Mouse (Mus musculus) erythroid progenitor cell, adult 5-6 weeks (primary cell): ENCODE data around the gene Rimklb. TPM values are rescaled to one million over a fixed set of nuclear protein-coding genes. Genes with fewer than 3 reads are reported as not detected.

Source experiments
- ATAC-seq: replicated peaks from 2 replicates; pipeline ENCODE4 v1.8.0; 2016; ENCODE audit warnings: moderate number of reproducible peaks, mild to moderate bottlenecking, moderate TSS enrichment, inconsistent platforms; ENCODE audit not compliant: poor library complexity, low FRiP score, severe bottlenecking
- total RNA-seq, 2 experiments: library from RNA; stranded (forward) in 1 of 2; stranded (reverse) in 1 of 2; fragments of 150-400 nt in 1 of 2; fragments of 186-747, 209-891 nt in 1 of 2; gene quantifications; 2 replicates each; pipeline versions ENCODE4 v1.2.3 to v1.2.4; 2015 to 2017; ENCODE audit warnings: low replicate concordance in 2 of 2

The Rimklb gene
- total RNA-seq, 2 experiments from 2014 or later, result not detected

DNA sequence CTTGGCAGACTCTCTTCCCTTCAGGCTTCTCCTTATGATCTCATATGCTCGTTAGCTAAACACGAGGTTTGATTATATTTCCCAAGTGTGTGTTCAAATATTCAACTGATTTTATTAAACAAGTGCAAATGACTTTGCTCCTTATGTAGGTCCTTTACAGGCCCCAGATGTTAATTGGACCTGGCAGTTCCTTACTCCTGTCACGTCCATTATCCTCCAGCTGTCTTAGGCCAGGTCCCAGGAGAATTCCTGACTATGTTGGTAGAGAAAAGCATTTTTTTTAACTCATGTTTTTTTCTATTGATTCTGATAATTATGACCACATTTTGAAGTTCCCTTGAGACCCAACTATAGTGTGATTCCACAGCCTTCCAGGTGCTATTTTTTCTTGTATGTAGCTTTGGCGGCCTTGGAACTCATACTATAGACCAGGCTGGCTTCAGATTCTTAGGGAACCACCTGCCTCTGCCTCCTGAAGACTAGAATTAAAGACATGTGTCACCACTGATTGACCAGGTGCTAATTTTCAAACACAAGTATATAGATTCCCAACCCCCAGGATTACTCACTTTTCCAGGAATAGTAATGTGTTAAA lies 57.8 kb downstream of the Rimklb start:
- no peak for ATAC-seq

DNA sequence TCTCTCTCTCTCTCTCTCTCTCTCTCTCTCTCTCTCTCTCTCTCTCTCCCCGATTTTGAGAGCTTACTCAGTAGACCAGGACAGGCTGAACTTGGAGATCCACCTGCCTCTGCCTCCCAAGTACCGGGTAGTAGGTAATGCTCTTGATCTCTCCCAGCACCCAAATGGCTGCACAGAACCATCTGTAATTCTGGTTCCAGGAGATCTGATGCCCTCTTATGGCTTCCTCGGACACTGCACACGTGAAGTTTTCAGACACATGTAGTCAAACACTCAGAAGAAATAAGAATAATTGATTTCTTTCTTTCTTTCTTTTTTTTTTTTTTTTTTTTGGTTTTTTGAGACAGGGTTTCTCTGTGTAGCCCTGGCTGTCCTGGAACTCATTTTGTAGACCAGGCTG lies 59.3 kb downstream of the Rimklb start:
- no peak for ATAC-seq

DNA sequence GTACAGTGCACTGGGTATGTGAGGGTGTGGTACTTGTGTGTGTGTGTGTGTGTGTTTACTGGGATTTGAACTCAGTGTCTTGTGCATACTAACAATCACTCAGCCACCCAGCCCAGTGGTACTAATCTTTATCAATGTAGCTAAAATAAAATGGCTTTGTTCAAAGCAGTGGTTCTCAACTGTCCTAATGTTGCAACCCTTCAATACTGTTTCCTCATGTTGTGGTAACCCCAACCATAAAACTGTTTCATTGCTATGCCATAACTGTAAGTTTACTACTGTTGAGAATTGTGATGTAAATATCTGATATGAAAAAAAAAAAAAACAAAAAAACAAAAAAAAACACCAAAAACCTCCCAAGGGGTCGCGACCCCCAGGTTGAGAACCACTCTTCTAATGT lies 63.3 kb downstream of the Rimklb start:
- no peak for ATAC-seq

DNA sequence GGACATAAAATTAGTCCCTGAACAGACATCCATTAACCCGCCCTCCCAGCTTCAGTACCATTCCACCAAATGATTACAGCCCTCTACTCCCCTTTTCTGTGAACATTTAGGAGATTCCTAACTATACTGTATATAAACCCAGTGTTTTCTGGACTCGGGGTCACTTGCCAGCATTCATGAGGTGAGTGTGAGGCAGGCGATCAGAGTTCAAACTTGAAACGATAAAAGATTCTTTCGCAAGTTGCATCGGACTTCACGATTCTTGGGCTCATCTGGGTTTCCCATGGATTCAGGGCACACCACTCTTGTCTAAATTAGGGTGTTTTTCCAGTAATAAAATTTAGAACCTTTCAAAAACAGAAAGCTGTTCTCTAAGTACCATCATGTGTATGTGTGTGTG lies 71.1 kb downstream of the Rimklb start:
- ATAC-seq, result no peak

DNA sequence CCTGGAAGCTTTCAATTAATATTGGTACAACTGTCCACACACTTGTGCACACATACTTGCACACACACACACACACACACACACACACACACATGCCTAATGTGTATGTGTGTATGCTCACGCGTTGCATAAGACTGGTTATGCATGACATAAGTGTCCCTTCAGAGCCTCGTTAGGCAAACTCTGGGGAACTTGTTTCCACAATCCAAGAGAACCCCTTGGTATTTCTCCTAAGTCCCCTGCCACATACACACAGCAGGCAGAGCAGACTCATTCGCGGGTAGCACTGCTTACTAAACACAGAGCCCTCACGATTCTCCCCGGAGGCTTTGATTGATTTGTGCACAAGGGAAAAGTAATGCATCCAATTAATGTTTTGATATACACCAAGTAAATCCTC lies 81.5 kb downstream of the Rimklb start:
- ATAC-seq, result no peak

DNA sequence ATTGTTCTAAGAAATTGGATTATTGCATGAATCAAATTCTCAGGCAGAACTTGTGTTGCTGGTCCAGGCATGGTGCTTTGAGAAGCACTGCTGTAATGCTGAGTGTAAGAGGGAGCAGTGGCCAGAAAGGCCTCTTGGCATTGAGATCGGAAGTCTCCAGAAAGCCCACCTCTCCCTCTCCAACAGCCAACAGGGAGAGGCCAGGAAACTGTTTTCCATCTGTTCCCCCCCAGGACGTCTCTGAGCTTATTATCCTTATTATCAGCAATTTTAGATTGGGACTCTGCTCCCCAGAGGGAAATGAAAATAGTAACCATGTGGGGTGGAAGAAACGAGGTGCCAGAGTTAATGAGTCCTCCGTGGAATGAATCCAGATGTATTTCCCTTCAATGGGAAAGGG lies 82.2 kb downstream of the Rimklb start:
- ATAC-seq, result no peak

DNA sequence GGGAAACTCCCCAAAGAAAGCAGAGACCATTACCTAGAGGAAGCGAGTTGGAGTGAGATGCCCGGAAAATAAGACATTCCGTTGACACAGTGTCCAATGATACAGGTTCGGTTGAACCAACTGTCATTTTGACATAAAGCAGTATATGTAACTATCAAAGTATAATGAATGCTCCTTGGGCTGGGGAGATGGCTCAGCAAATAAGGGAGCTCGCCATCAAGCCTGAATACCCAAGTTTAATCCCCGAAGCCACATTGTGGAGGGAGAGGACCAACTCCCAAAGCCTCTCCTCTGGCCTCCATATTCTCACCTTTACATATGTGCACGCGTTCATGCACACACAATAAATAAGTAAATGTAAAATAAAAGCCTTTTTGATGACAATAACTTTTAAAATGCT lies 87.3 kb downstream of the Rimklb start:
- no peak for ATAC-seq

DNA sequence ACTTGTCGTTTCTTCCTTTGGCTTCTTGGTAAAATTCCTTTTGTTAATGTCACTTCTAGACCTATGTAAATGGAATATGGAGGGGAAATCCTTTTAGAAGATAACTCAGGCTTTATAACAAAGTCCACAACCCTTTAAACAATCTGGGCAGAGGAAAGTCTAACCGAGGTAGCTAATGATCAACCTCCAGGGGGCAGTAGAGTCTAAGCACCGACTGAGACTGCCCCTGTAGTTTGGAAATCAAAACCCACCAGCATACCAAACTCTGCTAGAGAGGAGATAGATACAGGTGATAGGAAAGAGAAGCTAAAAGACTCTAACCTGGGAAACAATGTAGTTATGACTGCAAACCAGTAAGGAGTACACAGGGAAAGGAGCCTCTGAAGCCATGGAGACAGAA lies 96.3 kb downstream of the Rimklb start:
- ATAC-seq, result 0 out of 2 replicates have a peak, but pooled peaks have one; percentile 46

DNA sequence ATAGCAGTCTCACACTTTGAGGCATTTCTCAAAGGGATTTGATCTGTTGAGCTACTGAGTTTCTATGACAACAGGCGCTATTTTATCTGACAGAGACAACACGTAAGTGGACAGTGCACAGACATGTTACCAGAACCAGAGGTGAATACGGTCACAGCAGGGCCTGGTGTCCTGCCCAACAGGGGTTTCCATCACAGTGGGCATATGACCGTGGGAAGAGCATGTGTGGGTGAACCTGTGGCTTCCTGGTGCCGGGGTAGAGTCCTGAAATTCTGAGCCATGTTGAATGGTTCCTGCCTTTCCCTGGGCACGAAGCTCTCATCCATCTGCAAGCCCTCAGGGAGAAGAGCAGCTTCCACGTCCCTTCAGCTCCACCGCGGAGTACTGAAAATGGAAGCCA lies 98.3 kb downstream of the Rimklb start:
- no peak for ATAC-seq

Other genes starting within 250 kb of the Rimklb start
- gene Klrg1, start 215.9 kb downstream of the Rimklb start, total RNA-seq (2015; ENCODE audit: low replicate concordance), result 0.72 TPM in 1 of 2 replicates, not detected in the other
- not detected in 2 replicates for gene Klrg1, start 215.9 kb downstream of the Rimklb start, total RNA-seq (2017; ENCODE audit: low replicate concordance)
- 48.2 and 50.8 TPM in 2 replicates for gene M6pr, start 190.0 kb downstream of the Rimklb start, total RNA-seq (2015; ENCODE audit: low replicate concordance)
- 74.6 and 75.7 TPM in 2 replicates for gene M6pr, start 190.0 kb downstream of the Rimklb start, total RNA-seq (2017; ENCODE audit: low replicate concordance)
- gene Phc1, start 158.2 kb downstream of the Rimklb start, total RNA-seq (2015; ENCODE audit: low replicate concordance), result 2.2 and 8.0 TPM in 2 replicates
- gene Phc1, start 158.2 kb downstream of the Rimklb start, total RNA-seq (2017; ENCODE audit: low replicate concordance), result 1.0 and 1.4 TPM in 2 replicates
- not detected in 2 replicates for gene Mfap5, start 7.1 kb upstream of the Rimklb start, total RNA-seq (2015; ENCODE audit: low replicate concordance)
- not detected in 2 replicates for gene Mfap5, start 7.1 kb upstream of the Rimklb start, total RNA-seq (2017; ENCODE audit: low replicate concordance)
- gene Aicda, start 55.0 kb upstream of the Rimklb start, total RNA-seq (2015; ENCODE audit: low replicate concordance), result not detected in 2 replicates
- not detected in 2 replicates for gene Aicda, start 55.0 kb upstream of the Rimklb start, total RNA-seq (2017; ENCODE audit: low replicate concordance)
- gene Apobec1, start 103.7 kb upstream of the Rimklb start, total RNA-seq (2015; ENCODE audit: low replicate concordance), result 29.2 and 35.2 TPM in 2 replicates
- 17.1 and 17.2 TPM in 2 replicates for gene Apobec1, start 103.7 kb upstream of the Rimklb start, total RNA-seq (2017; ENCODE audit: low replicate concordance)
- 5.8 and 8.8 TPM in 2 replicates for gene Gdf3, start 111.3 kb upstream of the Rimklb start, total RNA-seq (2015; ENCODE audit: low replicate concordance)
- not detected in 2 replicates for gene Gdf3, start 111.3 kb upstream of the Rimklb start, total RNA-seq (2017; ENCODE audit: low replicate concordance)
- not detected in 2 replicates for gene Dppa3, start 127.6 kb upstream of the Rimklb start, total RNA-seq (2015; ENCODE audit: low replicate concordance)
- gene Dppa3, start 127.6 kb upstream of the Rimklb start, total RNA-seq (2017; ENCODE audit: low replicate concordance), result not detected in 2 replicates
- gene Nanog, start 208.7 kb upstream of the Rimklb start, total RNA-seq (2015; ENCODE audit: low replicate concordance), result not detected in 2 replicates
- not detected in 2 replicates for gene Nanog, start 208.7 kb upstream of the Rimklb start, total RNA-seq (2017; ENCODE audit: low replicate concordance)